Mouse (Mus musculus) liver, adult 2 months (tissue): Measurements from ENCODE around the gene Rab27a. TPM values are rescaled to one million over a fixed set of nuclear protein-coding genes. Genes with fewer than 3 reads are reported as not detected.

Source experiments
- DNase-seq: peaks from one replicate; pipeline ENCODE4 v3.0.0-alpha.2; 2011; ENCODE audit warnings: low read depth, low spot score; ENCODE audit errors: extremely low read depth
- H3K27ac ChIP-seq: fragments of 200-500 bp; replicated peaks from 2 replicates; pipeline ENCODE4 v1.5.1; 2012; ENCODE audit warnings: low read depth, mild to moderate bottlenecking, control low read depth, inconsistent platforms, low read length; ENCODE audit not compliant: insufficient read depth
- H3K27me3 ChIP-seq: fragments of 200-500 bp; 2 replicates; pipeline ENCODE4 v1.6.1; 2012; ENCODE audit warnings: mild to moderate bottlenecking, moderate library complexity, low read length, inconsistent platforms; ENCODE audit not compliant: control insufficient read depth, insufficient read depth
- H3K36me3 ChIP-seq: fragments of 200-500 bp; 2 replicates; pipeline ENCODE4 v1.6.1; 2012; ENCODE audit warnings: low read length, inconsistent platforms; ENCODE audit not compliant: control insufficient read depth, insufficient read depth
- H3K4me1 ChIP-seq: fragments of 200-500 bp; 2 replicates; pipeline ENCODE4 v1.6.1; 2011; ENCODE audit warnings: low read length; ENCODE audit not compliant: control insufficient read depth, insufficient read depth
- H3K4me3 ChIP-seq: fragments of 200-500 bp; 2 replicates; pipeline ENCODE4 v1.5.1; 2011; ENCODE audit warnings: low read depth, mild to moderate bottlenecking, control low read depth, low read length, moderate library complexity; ENCODE audit not compliant: insufficient read depth
- H3K79me2 ChIP-seq: fragments of 200-500 bp; 2 replicates; pipeline ENCODE4 v1.6.1; 2012; ENCODE audit warnings: inconsistent platforms, mild to moderate bottlenecking, low read length, moderate library complexity; ENCODE audit not compliant: control insufficient read depth, insufficient read depth
- H3K9ac ChIP-seq: fragments of 200-500 bp; 2 replicates; pipeline ENCODE4 v1.6.1; 2012; ENCODE audit warnings: low read depth, mild to moderate bottlenecking, control low read depth, inconsistent platforms, low read length
- CTCF ChIP-seq: fragments of 200-500 bp; IDR thresholded peaks from 2 replicates; pipeline ENCODE4 v1.5.1; 2011; ENCODE audit warnings: low read depth, low read length, control low read depth
- POLR2A ChIP-seq: fragments of 200-500 bp; IDR thresholded peaks from 2 replicates; pipeline ENCODE4 v1.6.1; 2011; ENCODE audit warnings: low read length, control low read depth; ENCODE audit not compliant: insufficient read depth; ENCODE audit errors: extremely low read depth
- WGBS: fragments of 180-500 bp; shearing (Covaris S2); methylation state at CpG from one replicate; pipeline ENCODE4 v1.1.7; 2018; 5-methylcytosine and 5-hydroxymethylcytosine counted together
- polyA plus RNA-seq: library from polyadenylated mRNA; depleted of rRNA; stranded (reverse); fragments of >200 nt; gene quantifications from 2 replicates; pipeline ENCODE4 v1.2.3, GENCODE M21; 2012
- total RNA-seq: library from RNA; depleted of rRNA; stranded (reverse); fragments of >200 nt; gene quantifications from 2 replicates; pipeline ENCODE4 v1.2.3, GENCODE M21; 2014

The Rab27a gene
- total and polyA plus RNA-seq, 2 experiments = 0.77 to 2.6 TPM

GRCm38 (mm10) chr9:73102181-73102580 lies 57.5 kb downstream of the Rab27a start, which contains the start of gene Gm20509:
TSS of gene Gm20509 (plus strand) at chr9:73102470.
- Histone ChIP-seq H3K4me1 (peaks cover 6% of the 10 kb centered on the region; the same call in 1 of the 2 replicates), H3K4me3 (peak within 1 kb of the TSS; percentile 61), H3K27me3 (no peaks in the 10 kb centered on the region), H3K9ac (peak within 1 kb of the TSS; percentile 73), H3K36me3 (no peaks in the 10 kb centered on the region), H3K79me2 (no peaks in the 10 kb centered on the region), H3K27ac (no peak within 1 kb of the TSS)
- TF ChIP-seq CTCF = no peak
- TF ChIP-seq POLR2A = no peak
- no peak for DNase-seq
- 96% methylated on average over 4 of the region's 4 CpGs for WGBS

- WGBS = 6% methylated on average over 60 of the region's 60 CpGs
- peak overlapping the region; percentile 61 for H3K4me3 ChIP-seq
- H3K27ac ChIP-seq = no peak overlapping the region
- H3K4me1 ChIP-seq = peaks cover 6% of the 10 kb centered on the region; the same call in 1 of the 2 replicates
- H3K36me3 ChIP-seq = no peaks in the 10 kb centered on the region
- DNase-seq = peak; percentile 55
- H3K79me2 ChIP-seq = no peaks in the 10 kb centered on the region
- no peak for TF ChIP-seq CTCF
- no peak for TF ChIP-seq POLR2A
- peak overlapping the region; percentile 73 for H3K9ac ChIP-seq
- no peaks in the 10 kb centered on the region for H3K27me3 ChIP-seq
Measured at GRCm38 (mm10) chr9:73103159-73103879, 58.7 kb downstream of the Rab27a start.

DNA sequence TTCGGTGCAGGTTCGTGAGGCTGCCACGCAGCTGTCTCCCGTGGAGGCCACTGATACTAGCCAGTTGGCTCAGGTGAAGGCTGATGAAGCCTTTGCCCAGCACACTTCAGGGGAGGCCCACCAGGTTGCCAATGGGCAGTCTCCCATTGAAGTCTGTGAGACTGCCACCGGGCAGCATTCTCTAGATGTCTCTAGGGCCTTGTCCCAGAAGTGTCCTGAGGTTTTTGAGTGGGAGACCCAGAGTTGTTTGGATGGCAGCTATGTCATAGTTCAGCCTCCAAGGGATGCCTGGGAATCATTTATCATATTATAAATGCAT lies 59.2 kb downstream of the Rab27a start:
- H3K4me1 ChIP-seq = peaks cover 6% of the 10 kb centered on the region; the same call in 1 of the 2 replicates
- H3K27ac ChIP-seq = no peak overlapping the region
- DNase-seq = no peak
- H3K4me3 ChIP-seq = peak overlapping the region; percentile 61
- H3K9ac ChIP-seq = peak overlapping the region; percentile 5; the same call in 1 of the 2 replicates
- WGBS = 25% methylated on average over 5 of the region's 5 CpGs
- no peaks in the 10 kb centered on the region for H3K79me2 ChIP-seq
- no peaks in the 10 kb centered on the region for H3K36me3 ChIP-seq
- TF ChIP-seq CTCF (no peak), POLR2A (no peak)
- H3K27me3 ChIP-seq = no peaks in the 10 kb centered on the region

GRCm38 (mm10) chr9:73105141-73105540 lies 60.5 kb downstream of the Rab27a start:
- no peaks in the 10 kb centered on the region for H3K79me2 ChIP-seq
- 32% methylated on average over 1 of the region's 1 CpGs for WGBS

GRCm38 (mm10) chr9:73105771-73106170 lies 61.1 kb downstream of the Rab27a start:
- DNase-seq = peak; percentile 55
- TF ChIP-seq CTCF (no peak), POLR2A (no peak)
- no peak overlapping the region for H3K4me3 ChIP-seq
- no peaks in the 10 kb centered on the region for H3K36me3 ChIP-seq
- no peak overlapping the region for H3K27ac ChIP-seq
- H3K9ac ChIP-seq = no peak overlapping the region
- no peaks in the 10 kb centered on the region for H3K27me3 ChIP-seq
- H3K79me2 ChIP-seq = no peaks in the 10 kb centered on the region
- H3K4me1 ChIP-seq = peaks cover 6% of the 10 kb centered on the region; the same call in 1 of the 2 replicates

More at GRCm38 (mm10) chr9:73105141-73105540, 60.5 kb downstream of the Rab27a start:
- Histone ChIP-seq H3K4me1 (peaks cover 6% of the 10 kb centered on the region; the same call in 1 of the 2 replicates), H3K4me3 (no peak overlapping the region), H3K9ac (no peak overlapping the region), H3K36me3 (no peaks in the 10 kb centered on the region), H3K27me3 (no peaks in the 10 kb centered on the region), H3K27ac (no peak overlapping the region)
- DNase-seq = peak; percentile 36
- no peak for TF ChIP-seq CTCF
- no peak for TF ChIP-seq POLR2A
